Comparison of ENCODE assay signal across 10 mouse cellular contexts in the genomic region with DNA sequence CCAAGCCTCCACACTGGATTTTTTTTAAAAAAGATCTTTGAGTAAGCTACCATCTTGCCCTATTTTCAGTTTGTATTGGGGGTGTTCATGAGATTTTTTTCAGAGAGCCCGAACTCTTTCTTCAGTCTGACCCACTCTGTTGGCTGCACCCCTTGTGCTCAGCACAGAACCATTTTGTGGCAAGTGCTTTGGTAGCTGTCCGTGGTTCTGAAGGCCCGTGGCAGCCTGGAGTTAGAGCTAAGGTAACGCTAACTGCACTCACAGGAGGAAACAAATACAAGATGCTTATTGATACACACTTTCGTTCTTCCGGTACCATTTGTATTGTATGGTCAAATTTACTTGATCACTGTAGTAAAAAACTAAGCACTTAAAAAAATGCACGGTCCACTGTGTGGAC. TPM values are rescaled to one million over a fixed set of nuclear protein-coding genes. Genes with fewer than 3 reads are reported as not detected.
A peak's percentile ranks its signal among the peaks of the same experiment; 100 is the strongest.
DNase-seq lines count a peak whose midpoint lies in the region; ATAC-seq and TF ChIP-seq lines count a peak whose summit lies in the region.
"Had no signal": no experiment of that assay in that cellular context is flagged by ENCODE, and none has a peak within 500 bp of the region (broad histone marks: within the 10 kb centered on the region; RNA-seq: fewer than 3 reads in every experiment).

No protein-coding gene starts in this region.

- no peaks in the 10 kb centered on the region for H3K36me3 ChIP-seq in lung, embryonic 14.5 days (ENCODE audit: insufficient read depth)
- H3K36me3 ChIP-seq: heart, embryonic 15.5 days; limb, embryonic 15.5 days had no signal

- ATAC-seq in lung, embryonic 14.5 days (ENCODE audit: insufficient read depth) = no peak
- ATAC-seq in Patski = no peak
- no peak for ATAC-seq in activated CD4-positive, CD25-positive, alpha-beta regulatory T cell, adult 4 months

- H3K9me3 ChIP-seq in lung, embryonic 14.5 days (ENCODE audit: low read depth, low read length) = no peaks in the 10 kb centered on the region
- H3K9me3 ChIP-seq: heart, embryonic 15.5 days; limb, embryonic 15.5 days had no signal

- no peaks in the 10 kb centered on the region for H3K4me1 ChIP-seq in lung, embryonic 14.5 days (ENCODE audit: insufficient read depth)
- H3K4me1 ChIP-seq: heart, embryonic 15.5 days; limb, embryonic 15.5 days had no signal

- 40% methylated on average over 7 of the region's 7 CpGs for WGBS in lung, embryonic 14.5 days

- CTCF ChIA-PET in Patski (lab: Charles Lee) = interaction anchor here (1.5 kb wide), 1 partner anchor 9 kb away, joined by 3 read pairs; no protein-coding TSS in a partner anchor

- intact Hi-C loops in gastrocnemius, postnatal 14 days (cut with DNase I; ENCODE audit: low total_unique reads) = no loop called here
- intact Hi-C loops in left cerebral cortex, postnatal 4 days (cut with DNase I) = no loop called here

- POLR2A ChIA-PET in Patski (lab: Charles Lee) = no interaction called here

- no peak for TF ChIP-seq CTCF in lung, embryonic 14.5 days (IDR thresholded peaks at IDR 0.05; ENCODE audit: low read depth)
- no peak for TF ChIP-seq CTCF in Patski (IDR thresholded peaks at IDR 0.05)
- no peak for TF ChIP-seq CTCF in brain, embryonic 14.5 days (IDR thresholded peaks at IDR 0.05; ENCODE audit: borderline replicate concordance, extremely low read depth, insufficient read depth, insufficient read length)

- no peak overlapping the region for H3K4me2 ChIP-seq in lung, embryonic 14.5 days
- H3K4me2 ChIP-seq: heart, embryonic 15.5 days; limb, embryonic 15.5 days had no signal

- DNase-seq in lung, embryonic 14.5 days = peak; percentile 82
- no peak for DNase-seq in lung, postnatal 25 days (ENCODE audit: low spot score)
- peak; percentile 4 for DNase-seq in Patski (ENCODE audit: low read depth, low spot score)
- DNase-seq in brain, embryonic 14.5 days (ENCODE audit: low read depth) = peak; percentile 13
- peak; percentile 67 for DNase-seq in mesoderm, embryonic 11.5 days (ENCODE audit: low read depth, low spot score)
- DNase-seq in gastrocnemius, postnatal 14 days = no peak
- DNase-seq in left cerebral cortex, postnatal 4 days = no peak

- H3K9ac ChIP-seq in lung, embryonic 14.5 days = no peak overlapping the region
- H3K9ac ChIP-seq: heart, embryonic 15.5 days; limb, embryonic 15.5 days had no signal

- in situ Hi-C loops in Patski (cut with MboI; ENCODE audit: low pct_unique_long_range_greater_than_20kb) = no loop called here

- H3K27ac ChIP-seq in lung, embryonic 14.5 days (ENCODE audit: low read depth) = no peak overlapping the region
- H3K27ac ChIP-seq: heart, embryonic 15.5 days; limb, embryonic 15.5 days had no signal

- no peaks in the 10 kb centered on the region for H3K27me3 ChIP-seq in lung, embryonic 14.5 days (ENCODE audit: insufficient read depth, low read length)
- peaks cover 12% of the 10 kb centered on the region for H3K27me3 ChIP-seq in Patski
- H3K27me3 ChIP-seq: heart, embryonic 15.5 days; limb, embryonic 15.5 days had no signal

- H3K4me3 ChIP-seq in lung, embryonic 14.5 days (ENCODE audit: low read depth, low read length) = no peak overlapping the region
- H3K4me3 ChIP-seq: heart, embryonic 15.5 days; limb, embryonic 15.5 days had no signal

- TF ChIP-seq POLR2A in brain, embryonic 14.5 days (IDR thresholded peaks at IDR 0.05; ENCODE audit: borderline replicate concordance, extremely low read depth, insufficient read depth, insufficient read length, poor library complexity, severe bottlenecking) = no peak

RNA-seq across cellular contexts. Expression of gene Med27, which starts 36.7 kb away (rescaled TPM):
- 48.8 and 53.0 TPM in 2 replicates for polyA plus RNA-seq in lung, embryonic 14.5 days (2014; fragmentation: Nextera tagmentation; extraction: Ambion mirVana)
- polyA plus RNA-seq in Patski (2021) = 37.1 TPM
- polyA plus RNA-seq in brain, embryonic 14.5 days (2012; rRNA removed) = 64.9 and 105 TPM in 2 replicates
- total RNA-seq in gastrocnemius, postnatal 14 days (2021) = 10 to 100 TPM; 12.7 to 14.4 TPM
- 10 to 100 TPM; 40.6 to 44.1 TPM for total RNA-seq in left cerebral cortex, postnatal 4 days (2021)
- 10 to 100 TPM; 28.9 to 31.6 TPM for polyA plus RNA-seq in activated CD4-positive, CD25-positive, alpha-beta regulatory T cell, adult 4 months (2017; shearing (Covaris generic))

RNA-seq across cellular contexts. Expression of gene Ntng2, which starts 57.2 kb away (rescaled TPM):
- 0.46 and 0.99 TPM in 2 replicates for polyA plus RNA-seq in lung, embryonic 14.5 days (2014; fragmentation: Nextera tagmentation; extraction: Ambion mirVana)
- 16.8 TPM for polyA plus RNA-seq in Patski (2021)
- 76.2 and 76.6 TPM in 2 replicates for polyA plus RNA-seq in brain, embryonic 14.5 days (2012; rRNA removed)
- 10 to 100 TPM; 24.2 to 28.2 TPM for total RNA-seq in gastrocnemius, postnatal 14 days (2021)
- 100 to 1,000 TPM; 140 to 149 TPM for total RNA-seq in left cerebral cortex, postnatal 4 days (2021)
- 1 to 10 TPM; 3.8 to 5.7 TPM for polyA plus RNA-seq in activated CD4-positive, CD25-positive, alpha-beta regulatory T cell, adult 4 months (2017; shearing (Covaris generic))
- polyA plus RNA-seq: heart, embryonic 15.5 days had no signal

Comparison
In these comparisons a context has a peak if more than half of its experiments do, and no peak if none do; other contexts are left out.
1. DNase-seq: peak in lung, embryonic 14.5 days (single experiment), Patski (single experiment), brain, embryonic 14.5 days (single experiment) and mesoderm, embryonic 11.5 days (single experiment); none in lung, postnatal 25 days (single experiment), gastrocnemius, postnatal 14 days (single experiment) and left cerebral cortex, postnatal 4 days (single experiment).